Mouse (Mus musculus) heart, adult 11 months (tissue): ENCODE measurements at regions not wholly inside any gene's neighbourhood (a gene's known extent, or its start where the extent isn't known, plus 50 kb on each side); places are given as distances from the start of the nearest gene placed in this dataset.
A peak's percentile ranks its signal among the peaks of the same experiment; 100 is the strongest.

Experiments
- DNase-seq: peaks from one replicate; pipeline ENCODE4 v3.0.0; 2022

GRCm38 (mm10) chr3:52640250-52641147 is 372.4 kb downstream of the Foxo1 start:
- peak; percentile 94 for DNase-seq

GRCm38 (mm10) chr3:52638816-52639215 is 370.7 kb downstream of the Foxo1 start:
- no peak for DNase-seq

- peak; percentile 95 for DNase-seq
Observed at GRCm38 (mm10) chr3:52634353-52634752, 366.2 kb downstream of the Foxo1 start.

- DNase-seq = no peak
Observed at GRCm38 (mm10) chr3:52633491-52634100, 365.5 kb downstream of the Foxo1 start.

- no peak for DNase-seq
Observed at GRCm38 (mm10) chr3:52632635-52633034, 364.5 kb downstream of the Foxo1 start.

GRCm38 (mm10) chr3:52630209-52630608 is 362.1 kb downstream of the Foxo1 start:
- DNase-seq = peak; percentile 92

GRCm38 (mm10) chr3:52625125-52625524 is 357.0 kb downstream of the Foxo1 start:
- DNase-seq = no peak

GRCm38 (mm10) chr3:52622530-52622929 is 354.4 kb downstream of the Foxo1 start:
- peak; percentile 90 for DNase-seq

- DNase-seq = no peak
Observed at GRCm38 (mm10) chr3:52621936-52622335, 353.8 kb downstream of the Foxo1 start.

GRCm38 (mm10) chr3:52618925-52619224 is 350.7 kb downstream of the Foxo1 start:
- DNase-seq = peak; percentile 29

- peak; percentile 34 for DNase-seq
Observed at GRCm38 (mm10) chr3:52618212-52618924, 350.2 kb downstream of the Foxo1 start.

- peak; percentile 49 for DNase-seq
Observed at GRCm38 (mm10) chr3:52617413-52618149, 349.4 kb downstream of the Foxo1 start.

- DNase-seq = peak; percentile 44
Observed at GRCm38 (mm10) chr3:52611881-52612280, 343.7 kb downstream of the Foxo1 start.

- DNase-seq = peak; percentile 56
Observed at GRCm38 (mm10) chr3:52610466-52610865, 342.3 kb downstream of the Foxo1 start.

- no peak for DNase-seq
Observed at GRCm38 (mm10) chr3:52608086-52608426, 339.9 kb downstream of the Foxo1 start.

- peak; percentile 85 for DNase-seq
Observed at GRCm38 (mm10) chr3:52607379-52608085, 339.4 kb downstream of the Foxo1 start.

- peak; percentile 81 for DNase-seq
Observed at GRCm38 (mm10) chr3:52605261-52605771, 337.2 kb downstream of the Foxo1 start.

- peak; percentile 95 for DNase-seq
Observed at GRCm38 (mm10) chr3:52603244-52603704, 335.1 kb downstream of the Foxo1 start.

- peak; percentile 99 for DNase-seq
Observed at GRCm38 (mm10) chr3:52601011-52601745, 333.0 kb downstream of the Foxo1 start.

- peak; percentile 98 for DNase-seq
Observed at GRCm38 (mm10) chr3:52600581-52600980, 332.4 kb downstream of the Foxo1 start.

- DNase-seq = no peak
Observed at GRCm38 (mm10) chr3:52600146-52600545, 332.0 kb downstream of the Foxo1 start.
